Mouse (Mus musculus): ENCODE data around the gene Hadhb. TPM values are rescaled to one million over a fixed set of nuclear protein-coding genes. Genes with fewer than 3 reads are reported as not detected.
A peak's percentile ranks its signal among the peaks of the same experiment; 100 is the strongest.
"Not testable (repeated sequence)": the region's sequence is repeated elsewhere in the genome, so short reads cannot be mapped to it uniquely, and the experiment has no call there.

The Hadhb gene
- polyA plus RNA-seq, 1 experiment from 2014 or later, result 99.9 TPM

DNA sequence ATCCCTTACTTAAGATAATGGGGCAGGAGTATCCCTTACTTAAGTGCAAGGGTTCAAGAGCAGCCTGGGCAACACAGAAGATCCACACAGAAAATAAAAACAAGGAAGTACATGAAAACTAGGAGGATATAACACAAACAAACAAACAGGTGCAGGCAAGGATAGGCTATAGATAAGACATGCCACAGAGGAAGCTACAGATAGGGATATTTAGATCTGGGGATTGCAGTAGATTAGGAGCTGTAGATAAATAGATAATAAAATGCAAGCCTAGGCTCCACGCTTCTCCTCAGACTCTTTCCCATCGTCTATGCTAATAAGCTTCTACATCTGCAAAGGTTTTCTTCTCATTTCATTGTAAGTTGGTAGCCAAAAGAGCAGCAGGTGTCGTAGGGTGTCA, 50.0 kb downstream of the Hadhb start:
- ATAC-seq (ENCODE audit: low FRiP score) (no peak), DNase-seq (ENCODE audit: low spot score) (no peak)
- H3K36me3 ChIP-seq (ENCODE audit: control insufficient read depth, insufficient read depth, low read length), result no peaks in the 10 kb centered on the region
- no peaks in the 10 kb centered on the region for H3K4me1 ChIP-seq (replicated peaks; ENCODE audit: control insufficient read depth, insufficient read depth, low read length)
- no peak overlapping the region for H3K4me3 ChIP-seq (ENCODE audit: low read depth, low read length)
- no peak overlapping the region for H3K9ac ChIP-seq (ENCODE audit: low read depth, low read length)
- no peaks in the 10 kb centered on the region for H3K27me3 ChIP-seq (ENCODE audit: control insufficient read depth, insufficient read depth, low read length)
- H3K9me3 ChIP-seq (ENCODE audit: control insufficient read depth, low read length), result no peaks in the 10 kb centered on the region
- H3K27ac ChIP-seq (ENCODE audit: low read depth, low read length), result no peak overlapping the region
- WGBS, result 77% methylated on average over 3 of the region's 3 CpGs
- H3K4me2 ChIP-seq (replicated peaks; ENCODE audit: low read depth, low read length), result no peak overlapping the region

DNA sequence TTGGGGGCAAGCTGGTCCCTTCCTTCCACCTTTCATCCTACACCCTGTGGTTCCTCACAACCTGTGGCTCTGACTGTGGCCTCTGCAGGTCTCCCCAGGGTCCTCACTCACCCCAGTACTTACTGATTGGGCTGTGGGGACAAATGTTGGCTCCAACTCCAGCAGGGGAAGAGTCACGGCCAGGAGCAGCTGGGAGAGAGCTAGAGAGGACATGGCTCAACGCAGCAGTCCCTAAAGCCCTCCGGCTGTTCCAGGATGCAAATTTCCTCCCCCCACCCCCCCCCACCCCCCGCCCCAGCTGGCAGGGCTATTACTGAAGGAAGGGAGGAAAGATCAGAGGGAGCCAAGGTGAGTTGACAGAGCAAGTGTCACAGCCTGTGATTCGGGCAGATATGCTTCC, 50.4 kb downstream of the Hadhb start, which contains the start of gene Adgrf3:
Gene Adgrf3, minus strand, starts transcription at position 230 of the 400 bp plus-strand sequence.
- H3K9me3 ChIP-seq (ENCODE audit: control insufficient read depth, low read length), result no peaks in the 10 kb centered on the region
- DNase-seq (ENCODE audit: low spot score) (no peak), ATAC-seq (ENCODE audit: low FRiP score) (no peak)
- no peaks in the 10 kb centered on the region for H3K27me3 ChIP-seq (ENCODE audit: control insufficient read depth, insufficient read depth, low read length)
- H3K4me3 ChIP-seq (ENCODE audit: low read depth, low read length), result no peak within 1 kb of the TSS
- no peaks in the 10 kb centered on the region for H3K36me3 ChIP-seq (ENCODE audit: control insufficient read depth, insufficient read depth, low read length)
- no peak within 1 kb of the TSS for H3K27ac ChIP-seq (ENCODE audit: low read depth, low read length)
- no peaks in the 10 kb centered on the region for H3K4me1 ChIP-seq (replicated peaks; ENCODE audit: control insufficient read depth, insufficient read depth, low read length)
- H3K9ac ChIP-seq (ENCODE audit: low read depth, low read length), result no peak within 1 kb of the TSS
- 39% methylated on average over 5 of the region's 5 CpGs for WGBS
- no peak within 1 kb of the TSS for H3K4me2 ChIP-seq (replicated peaks; ENCODE audit: low read depth, low read length)

DNA sequence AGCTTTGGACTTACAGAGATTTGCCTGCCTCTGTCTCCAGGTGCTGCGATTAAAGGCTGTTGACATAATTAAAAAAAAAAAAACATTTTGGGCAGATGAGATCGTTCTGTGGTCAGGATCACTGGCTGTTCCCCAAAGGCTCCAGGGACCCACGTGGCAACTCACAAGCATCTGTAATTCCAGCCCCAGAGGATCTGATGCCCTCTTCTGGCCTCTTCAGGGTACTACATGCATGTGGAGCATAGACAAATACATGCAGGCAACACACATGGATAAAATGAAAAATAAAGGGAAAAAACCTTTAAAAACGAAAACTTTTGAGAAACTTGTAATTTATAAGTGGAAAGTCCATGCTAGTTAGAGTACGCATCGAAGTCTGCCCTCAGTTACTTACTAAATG, 52.2 kb downstream of the Hadhb start:
- Histone ChIP-seq H3K27ac (ENCODE audit: low read depth, low read length) (no peak overlapping the region), H3K4me3 (ENCODE audit: low read depth, low read length) (no peak overlapping the region), H3K27me3 (ENCODE audit: control insufficient read depth, insufficient read depth, low read length) (no peaks in the 10 kb centered on the region), H3K4me2 (replicated peaks; ENCODE audit: low read depth, low read length) (no peak overlapping the region), H3K36me3 (ENCODE audit: control insufficient read depth, insufficient read depth, low read length) (no peaks in the 10 kb centered on the region), H3K9ac (ENCODE audit: low read depth, low read length) (no peak overlapping the region), H3K9me3 (ENCODE audit: control insufficient read depth, low read length) (no peaks in the 10 kb centered on the region), H3K4me1 (replicated peaks; ENCODE audit: control insufficient read depth, insufficient read depth, low read length) (no peaks in the 10 kb centered on the region)
- DNase-seq (ENCODE audit: low spot score), result peak; percentile 48
- no peak for ATAC-seq (ENCODE audit: low FRiP score)
- 70% methylated on average over 6 of the region's 6 CpGs for WGBS

DNA sequence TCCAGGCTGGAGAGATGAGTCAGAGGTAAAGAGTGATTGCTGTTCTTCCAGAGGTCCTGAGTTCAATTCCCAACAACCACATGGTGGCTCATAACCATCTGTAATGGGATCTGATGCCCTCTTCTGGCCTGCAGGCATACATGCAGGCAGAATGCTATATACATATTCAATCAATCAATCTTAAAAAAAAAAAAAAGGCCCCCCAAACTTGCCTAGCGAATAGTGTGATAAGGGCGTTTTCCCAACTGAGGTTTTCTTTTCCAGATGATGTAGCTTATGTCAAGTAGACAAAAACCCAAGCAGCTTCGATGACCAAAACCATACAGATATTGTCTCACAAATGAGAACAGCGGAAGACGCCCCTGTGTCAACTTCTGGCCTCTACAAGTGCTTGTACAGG, 55.7 kb downstream of the Hadhb start:
- not testable (repeated sequence) for H3K9me3 ChIP-seq (ENCODE audit: control insufficient read depth, low read length); DNase-seq (ENCODE audit: low spot score); H3K4me3 ChIP-seq (ENCODE audit: low read depth, low read length); H3K27me3 ChIP-seq (ENCODE audit: control insufficient read depth, insufficient read depth, low read length); ATAC-seq (ENCODE audit: low FRiP score); H3K4me1 ChIP-seq (replicated peaks; ENCODE audit: control insufficient read depth, insufficient read depth, low read length); H3K9ac ChIP-seq (ENCODE audit: low read depth, low read length); H3K27ac ChIP-seq (ENCODE audit: low read depth, low read length); H3K4me2 ChIP-seq (replicated peaks; ENCODE audit: low read depth, low read length); H3K36me3 ChIP-seq (ENCODE audit: control insufficient read depth, insufficient read depth, low read length)
- 94% methylated on average over 5 of the region's 5 CpGs for WGBS

DNA sequence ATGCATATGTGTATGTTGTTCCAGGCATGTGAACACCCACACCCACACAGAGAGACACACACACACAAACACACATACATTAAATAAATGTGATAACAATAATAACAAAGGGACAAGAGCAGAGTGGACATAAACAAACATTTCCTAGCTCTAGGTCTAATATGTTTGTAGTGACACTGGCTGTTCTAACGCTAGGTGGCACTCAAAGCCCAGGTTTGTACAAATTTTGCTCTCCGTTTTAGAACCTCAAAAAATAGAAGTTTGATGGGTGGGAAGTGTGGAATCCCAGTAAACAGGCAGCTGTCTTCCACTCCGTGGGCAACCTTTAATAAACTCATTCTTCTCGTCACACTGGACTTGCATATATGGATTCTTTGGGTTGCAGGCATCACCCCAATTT, 59.8 kb downstream of the Hadhb start:
- H3K27me3 ChIP-seq (ENCODE audit: control insufficient read depth, insufficient read depth, low read length), result no peaks in the 10 kb centered on the region
- no peak overlapping the region for H3K4me2 ChIP-seq (replicated peaks; ENCODE audit: low read depth, low read length)
- DNase-seq (ENCODE audit: low spot score), result peak; percentile 74
- H3K4me3 ChIP-seq (ENCODE audit: low read depth, low read length), result no peak overlapping the region
- no peaks in the 10 kb centered on the region for H3K36me3 ChIP-seq (ENCODE audit: control insufficient read depth, insufficient read depth, low read length)
- H3K27ac ChIP-seq (ENCODE audit: low read depth, low read length), result no peak overlapping the region
- no peak overlapping the region for H3K9ac ChIP-seq (ENCODE audit: low read depth, low read length)
- H3K9me3 ChIP-seq (ENCODE audit: control insufficient read depth, low read length), result no peaks in the 10 kb centered on the region
- 13% methylated on average over 4 of the region's 4 CpGs for WGBS
- no peak for ATAC-seq (ENCODE audit: low FRiP score)
- no peaks in the 10 kb centered on the region for H3K4me1 ChIP-seq (replicated peaks; ENCODE audit: control insufficient read depth, insufficient read depth, low read length)

DNA sequence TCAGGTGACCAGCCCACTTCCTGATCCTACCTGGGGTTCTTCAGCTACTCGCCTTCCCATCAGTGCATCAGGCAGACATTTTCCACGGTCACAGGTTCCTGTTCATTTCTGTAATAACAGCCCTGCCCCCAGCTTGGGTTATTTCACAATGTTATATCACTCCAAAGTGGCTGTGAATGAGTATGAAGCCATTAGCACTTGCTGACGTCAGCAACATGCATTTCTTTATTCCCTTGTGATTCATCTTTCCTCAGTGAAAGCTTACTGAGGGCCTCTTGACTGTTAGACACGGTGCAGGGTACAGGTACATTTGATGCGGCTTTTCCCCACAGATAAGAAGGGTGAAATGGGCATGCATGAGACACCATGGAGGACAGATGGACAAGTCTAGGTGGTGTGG, 60.9 kb downstream of the Hadhb start:
- no peaks in the 10 kb centered on the region for H3K36me3 ChIP-seq (ENCODE audit: control insufficient read depth, insufficient read depth, low read length)
- no peak overlapping the region for H3K4me3 ChIP-seq (ENCODE audit: low read depth, low read length)
- no peaks in the 10 kb centered on the region for H3K9me3 ChIP-seq (ENCODE audit: control insufficient read depth, low read length)
- H3K27ac ChIP-seq (ENCODE audit: low read depth, low read length), result no peak overlapping the region
- DNase-seq (ENCODE audit: low spot score) (no peak), ATAC-seq (ENCODE audit: low FRiP score) (no peak)
- H3K27me3 ChIP-seq (ENCODE audit: control insufficient read depth, insufficient read depth, low read length), result no peaks in the 10 kb centered on the region
- 79% methylated on average over 5 of the region's 5 CpGs for WGBS
- no peak overlapping the region for H3K9ac ChIP-seq (ENCODE audit: low read depth, low read length)
- no peaks in the 10 kb centered on the region for H3K4me1 ChIP-seq (replicated peaks; ENCODE audit: control insufficient read depth, insufficient read depth, low read length)
- H3K4me2 ChIP-seq (replicated peaks; ENCODE audit: low read depth, low read length), result no peak overlapping the region

DNA sequence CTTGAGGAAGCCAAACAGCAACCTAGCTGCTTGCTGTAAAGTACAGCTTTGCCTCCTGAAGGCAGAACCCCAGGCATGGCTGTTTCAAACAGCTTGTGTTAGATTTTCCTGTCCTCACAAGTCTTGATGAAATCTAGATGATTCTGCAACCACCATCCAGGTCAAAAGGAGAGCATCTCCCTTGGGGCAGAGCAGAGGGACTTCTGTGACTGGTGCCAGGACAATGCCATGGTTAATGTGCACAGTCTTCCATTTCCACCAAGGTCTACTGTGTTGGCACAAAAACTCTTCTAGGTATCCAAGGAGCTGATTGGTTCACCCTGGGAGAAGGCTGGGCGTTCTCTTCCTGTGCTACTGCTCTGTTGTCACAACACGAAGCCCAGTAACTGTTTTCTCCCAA, 64.7 kb downstream of the Hadhb start:
- Histone ChIP-seq H3K9ac (ENCODE audit: low read depth, low read length) (no peak overlapping the region), H3K9me3 (ENCODE audit: control insufficient read depth, low read length) (no peaks in the 10 kb centered on the region), H3K4me1 (replicated peaks; ENCODE audit: control insufficient read depth, insufficient read depth, low read length) (no peaks in the 10 kb centered on the region), H3K27me3 (ENCODE audit: control insufficient read depth, insufficient read depth, low read length) (no peaks in the 10 kb centered on the region), H3K27ac (ENCODE audit: low read depth, low read length) (no peak overlapping the region), H3K4me2 (replicated peaks; ENCODE audit: low read depth, low read length) (no peak overlapping the region), H3K36me3 (ENCODE audit: control insufficient read depth, insufficient read depth, low read length) (no peaks in the 10 kb centered on the region), H3K4me3 (ENCODE audit: low read depth, low read length) (no peak overlapping the region)
- no peak for DNase-seq (ENCODE audit: low spot score)
- WGBS, result 77% methylated on average over 2 of the region's 2 CpGs
- no peak for ATAC-seq (ENCODE audit: low FRiP score)

DNA sequence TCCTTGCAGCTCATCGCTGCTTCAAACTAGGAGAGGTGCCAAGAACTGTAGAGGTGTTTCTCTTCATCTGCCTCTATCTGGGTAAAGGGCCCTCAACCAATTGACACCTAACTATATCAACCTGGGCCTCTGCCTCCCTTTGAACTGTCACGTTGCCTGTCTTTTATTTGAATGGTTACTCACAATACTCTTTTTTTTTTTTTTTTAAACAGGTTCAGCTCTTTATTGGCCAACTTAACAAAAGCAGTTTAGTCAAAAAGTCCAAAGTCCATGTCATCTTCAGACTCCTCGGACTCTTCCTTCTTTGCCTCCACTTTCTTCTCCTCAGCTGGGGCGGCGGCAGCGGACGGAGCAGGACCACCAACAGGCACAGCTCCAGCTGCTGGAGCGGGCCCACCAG, 65.6 kb downstream of the Hadhb start:
- WGBS, result 89% methylated on average over 8 of the region's 8 CpGs

DNA sequence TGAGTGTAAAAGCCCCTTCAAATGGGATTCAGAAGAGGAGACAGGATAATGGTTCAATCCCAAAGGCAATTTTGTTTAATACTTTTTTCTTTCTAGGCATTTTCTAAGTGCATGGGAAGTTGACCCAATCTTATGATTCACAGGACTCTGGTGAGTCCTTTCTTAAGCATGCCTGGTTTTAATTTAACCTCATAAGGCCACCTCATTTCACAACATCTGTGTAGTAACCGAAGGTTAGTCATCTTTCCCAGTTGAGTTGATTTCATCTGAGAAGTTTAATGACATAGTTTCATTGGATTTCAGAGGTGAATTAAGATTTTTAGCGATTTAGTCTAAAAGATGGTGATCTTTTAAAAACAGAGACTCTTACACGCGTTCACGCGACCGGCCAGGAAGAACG, 67.6 kb downstream of the Hadhb start:
- no peaks in the 10 kb centered on the region for H3K36me3 ChIP-seq (ENCODE audit: control insufficient read depth, insufficient read depth, low read length)
- ATAC-seq (ENCODE audit: low FRiP score) (no peak), DNase-seq (ENCODE audit: low spot score) (no peak)
- no peaks in the 10 kb centered on the region for H3K4me1 ChIP-seq (replicated peaks; ENCODE audit: control insufficient read depth, insufficient read depth, low read length)
- H3K9me3 ChIP-seq (ENCODE audit: control insufficient read depth, low read length), result no peaks in the 10 kb centered on the region
- no peak overlapping the region for H3K9ac ChIP-seq (ENCODE audit: low read depth, low read length)
- no peak overlapping the region for H3K4me2 ChIP-seq (replicated peaks; ENCODE audit: low read depth, low read length)
- no peaks in the 10 kb centered on the region for H3K27me3 ChIP-seq (ENCODE audit: control insufficient read depth, insufficient read depth, low read length)
- no peak overlapping the region for H3K27ac ChIP-seq (ENCODE audit: low read depth, low read length)
- 98% methylated on average over 8 of the region's 8 CpGs for WGBS
- no peak overlapping the region for H3K4me3 ChIP-seq (ENCODE audit: low read depth, low read length)

More for the DNA sequence above, 65.6 kb downstream of the Hadhb start:
- H3K36me3 ChIP-seq (ENCODE audit: control insufficient read depth, insufficient read depth, low read length), result no peaks in the 10 kb centered on the region
- ATAC-seq (ENCODE audit: low FRiP score), result no peak
- H3K4me1 ChIP-seq (replicated peaks; ENCODE audit: control insufficient read depth, insufficient read depth, low read length), result no peaks in the 10 kb centered on the region
- H3K27ac ChIP-seq (ENCODE audit: low read depth, low read length), result no peak overlapping the region
- DNase-seq (ENCODE audit: low spot score), result no peak
- no peaks in the 10 kb centered on the region for H3K9me3 ChIP-seq (ENCODE audit: control insufficient read depth, low read length)
- H3K4me2 ChIP-seq (replicated peaks; ENCODE audit: low read depth, low read length), result no peak overlapping the region
- no peak overlapping the region for H3K4me3 ChIP-seq (ENCODE audit: low read depth, low read length)
- no peak overlapping the region for H3K9ac ChIP-seq (ENCODE audit: low read depth, low read length)
- H3K27me3 ChIP-seq (ENCODE audit: control insufficient read depth, insufficient read depth, low read length), result no peaks in the 10 kb centered on the region

Data from hindbrain, embryonic 11.5 days (tissue).